29 mouse cellular contexts compared by ENCODE assay signal in genomic region chr6:122657630-122658029, GRCm38 (mm10). TPM values are rescaled to one million over a fixed set of nuclear protein-coding genes. Genes with fewer than 3 reads are reported as not detected.
DNase-seq lines count a peak whose midpoint lies in the region; ATAC-seq and TF ChIP-seq lines count a peak whose summit lies in the region.
"Had no signal": no experiment of that assay in that cellular context is flagged by ENCODE, and none has a peak within 500 bp of the region (broad histone marks: within the 10 kb centered on the region; RNA-seq: fewer than 3 reads in every experiment).

No protein-coding gene starts in this region.

- TF ChIP-seq POLR2A in kidney, adult 2 months (IDR thresholded peaks at IDR 0.05; ENCODE audit: low read depth, low read length): no peak
- TF ChIP-seq POLR2A in bone marrow macrophage, adult 2 months (IDR thresholded peaks at IDR 0.05; ENCODE audit: borderline replicate concordance, low read depth, low read length): no peak

- H3K9ac ChIP-seq in hindbrain, embryonic 13.5 days: no peak overlapping the region
- H3K9ac ChIP-seq: embryonic facial prominence, embryonic 15.5 days; heart, embryonic 12.5 days; hindbrain, embryonic 15.5 days had no signal

- 66% methylated on average over 5 of the region's 5 CpGs for WGBS in kidney, adult 2 months
- 83% methylated on average over 5 of the region's 5 CpGs for WGBS in hindbrain, embryonic 13.5 days

- H3K4me1 ChIP-seq in kidney, adult 2 months (ENCODE audit: control insufficient read depth, insufficient read depth, low read length): peaks cover 2% of the 10 kb centered on the region; the same call in 1 of the 2 replicates
- H3K4me1 ChIP-seq in bone marrow macrophage, adult 2 months (ENCODE audit: control insufficient read depth, insufficient read depth, low read length): peaks cover 58% of the 10 kb centered on the region
- 0 out of 2 replicates have a peak, but pooled peaks cover under 1% of the 10 kb centered on the region for H3K4me1 ChIP-seq in hindbrain, embryonic 13.5 days (replicated peaks)
- H3K4me1 ChIP-seq: embryonic facial prominence, embryonic 15.5 days; heart, embryonic 12.5 days; hindbrain, embryonic 15.5 days had no signal

- H3K27ac ChIP-seq in kidney, adult 2 months (ENCODE audit: insufficient read depth, low read depth, low read length): no peak overlapping the region
- peak overlapping the region; percentile 100 for H3K27ac ChIP-seq in bone marrow macrophage, adult 2 months (ENCODE audit: insufficient read depth, low read depth, low read length)
- H3K27ac ChIP-seq in hindbrain, embryonic 13.5 days: no peak overlapping the region
- H3K27ac ChIP-seq: embryonic facial prominence, embryonic 15.5 days; gastrocnemius, adult 2 months; hindbrain, embryonic 15.5 days; layer of hippocampus, adult 2 months; midbrain, embryonic 10.5 days had no signal

- H3K27me3 ChIP-seq in kidney, adult 2 months (replicated peaks; ENCODE audit: control insufficient read depth, insufficient read depth, low read length): no peaks in the 10 kb centered on the region
- peaks cover 13% of the 10 kb centered on the region; the same call in 1 of the 2 replicates for H3K27me3 ChIP-seq in hindbrain, embryonic 13.5 days

- ATAC-seq in megakaryocyte, adult 5-6 weeks (ENCODE audit: poor library complexity, severe bottlenecking): peak; percentile 31
- no peak for ATAC-seq in hindbrain, embryonic 13.5 days (ENCODE audit: low FRiP score)
- ATAC-seq: forebrain, embryonic 14.5 days; lung, postnatal 0 days had no signal

- TF ChIP-seq CTCF in kidney, adult 2 months (conservative IDR thresholded peaks at IDR 0.05; ENCODE audit: insufficient read depth, insufficient read length, low read depth, low read length): no peak
- no peak for TF ChIP-seq CTCF in bone marrow macrophage, adult 2 months (IDR thresholded peaks at IDR 0.05; ENCODE audit: low read depth, low read length)

- H3K4me2 ChIP-seq in hindbrain, embryonic 13.5 days: no peak overlapping the region
- H3K4me2 ChIP-seq: embryonic facial prominence, embryonic 15.5 days; heart, embryonic 12.5 days; hindbrain, embryonic 15.5 days had no signal

- H3K4me3 ChIP-seq in kidney, adult 2 months (ENCODE audit: insufficient read depth, low read depth, low read length): no peak overlapping the region
- H3K4me3 ChIP-seq in bone marrow macrophage, adult 2 months (ENCODE audit: insufficient read depth, low read length): no peak overlapping the region
- H3K4me3 ChIP-seq in hindbrain, embryonic 13.5 days: no peak overlapping the region
- H3K4me3 ChIP-seq: embryonic facial prominence, embryonic 15.5 days; gastrocnemius, adult 2 months; heart, embryonic 12.5 days; hindbrain, embryonic 15.5 days; layer of hippocampus, adult 2 months; midbrain, embryonic 10.5 days had no signal

- peak; percentile 41 for DNase-seq in kidney, adult 2 months
- no peak for DNase-seq in kidney, postnatal 36 days
- peak; percentile 19 for DNase-seq in A20 (ENCODE audit: low read depth, low spot score)
- no peak for DNase-seq in adrenal gland, adult 18-20 months (ENCODE audit: low spot score in 2 of 2)
- no peak for DNase-seq in layer of hippocampus, postnatal 25 days (ENCODE audit: extremely low spot score in 1 of 2, low spot score in 1 of 2)
- DNase-seq: adrenal gland, adult 8-10 months; cerebellum, adult 8-10 months; gastrocnemius, adult 2 months; heart, postnatal 10 days; kidney, adult 9 months; kidney, postnatal 14 days; thymus, postnatal 14 days had no signal

- no peaks in the 10 kb centered on the region for H3K9me3 ChIP-seq in hindbrain, embryonic 13.5 days
- H3K9me3 ChIP-seq: embryonic facial prominence, embryonic 15.5 days; heart, embryonic 12.5 days; hindbrain, embryonic 15.5 days; midbrain, embryonic 10.5 days had no signal

- no peaks in the 10 kb centered on the region for H3K36me3 ChIP-seq in kidney, adult 2 months (ENCODE audit: control insufficient read depth, insufficient read depth, low read length)
- H3K36me3 ChIP-seq in hindbrain, embryonic 13.5 days: no peaks in the 10 kb centered on the region
- H3K36me3 ChIP-seq: embryonic facial prominence, embryonic 15.5 days; heart, embryonic 12.5 days; hindbrain, embryonic 15.5 days; midbrain, embryonic 10.5 days had no signal

RNA-seq across cellular contexts. Expression of gene Dppa3, which starts 31.4 kb away (rescaled TPM):
- polyA plus RNA-seq in kidney, adult 2 months (2012; rRNA removed): not detected in 2 replicates
- 14.6 and 20.2 TPM in 2 replicates for polyA plus RNA-seq in bone marrow macrophage, adult 2 months (2012; ENCODE audit: insufficient read depth, insufficient read length, missing spikeins)
- not detected in 2 replicates for total RNA-seq in megakaryocyte, adult 5-6 weeks (2015)
- total RNA-seq in megakaryocyte, adult 5-6 weeks (2017): not detected in 2 replicates
- polyA plus RNA-seq in hindbrain, embryonic 13.5 days (2015; fragmentation: Nextera tagmentation; extraction: Ambion mirVana): not detected in 2 replicates
- total RNA-seq in adrenal gland, adult 18-20 months (2021): not detected
- not detected for total RNA-seq in layer of hippocampus, postnatal 25 days (2021)
- total RNA-seq: adrenal gland, adult 8-10 months; gastrocnemius, adult 2 months; heart, postnatal 10 days; layer of hippocampus, adult 2 months; left cerebral cortex, postnatal 25 days had no signal
- polyA plus RNA-seq: embryonic facial prominence, embryonic 15.5 days; forebrain, embryonic 14.5 days; frontal cortex, adult 2 months; gonadal fat pad, adult 2 months; heart, embryonic 12.5 days; hindbrain, embryonic 15.5 days; intestine, embryonic 14.5 days; liver, embryonic 16.5 days; lung, postnatal 0 days; midbrain, embryonic 10.5 days; neural tube, embryonic 11.5 days; stomach, embryonic 14.5 days had no signal

RNA-seq across cellular contexts. Expression of gene Gdf3, which starts 47.7 kb away (rescaled TPM):
- not detected in 2 replicates for polyA plus RNA-seq in kidney, adult 2 months (2012; rRNA removed)
- 30.2 and 32.0 TPM in 2 replicates for polyA plus RNA-seq in bone marrow macrophage, adult 2 months (2012; ENCODE audit: insufficient read depth, insufficient read length, missing spikeins)
- 0.62 and 1.7 TPM in 2 replicates for total RNA-seq in megakaryocyte, adult 5-6 weeks (2015)
- total RNA-seq in megakaryocyte, adult 5-6 weeks (2017): 0.40 TPM in 1 of 2 replicates, not detected in the other
- polyA plus RNA-seq in hindbrain, embryonic 13.5 days (2015; fragmentation: Nextera tagmentation; extraction: Ambion mirVana): 0.08 TPM in 1 of 2 replicates, not detected in the other
- total RNA-seq in adrenal gland, adult 18-20 months (2021): not detected
- not detected for total RNA-seq in layer of hippocampus, postnatal 25 days (2021)
- total RNA-seq: gastrocnemius, adult 2 months; heart, postnatal 10 days; layer of hippocampus, adult 2 months; left cerebral cortex, postnatal 25 days had no signal
- polyA plus RNA-seq: forebrain, embryonic 14.5 days; frontal cortex, adult 2 months; lung, postnatal 0 days; stomach, embryonic 14.5 days had no signal

RNA-seq across cellular contexts. Expression of gene Nanog, which starts 49.7 kb away (rescaled TPM):
- 0.06 TPM in 1 of 2 replicates, not detected in the other for polyA plus RNA-seq in kidney, adult 2 months (2012; rRNA removed)
- polyA plus RNA-seq in bone marrow macrophage, adult 2 months (2012; ENCODE audit: insufficient read depth, insufficient read length, missing spikeins): not detected in 2 replicates
- total RNA-seq in megakaryocyte, adult 5-6 weeks (2015): not detected in 2 replicates
- not detected in 2 replicates for total RNA-seq in megakaryocyte, adult 5-6 weeks (2017)
- 0.21 and 0.22 TPM in 2 replicates for polyA plus RNA-seq in hindbrain, embryonic 13.5 days (2015; fragmentation: Nextera tagmentation; extraction: Ambion mirVana)
- not detected for total RNA-seq in adrenal gland, adult 18-20 months (2021)
- not detected for total RNA-seq in layer of hippocampus, postnatal 25 days (2021)
- total RNA-seq: adrenal gland, adult 8-10 months; gastrocnemius, adult 2 months; heart, postnatal 10 days; layer of hippocampus, adult 2 months had no signal
- polyA plus RNA-seq: liver, embryonic 16.5 days; neural tube, embryonic 11.5 days had no signal

RNA-seq across cellular contexts. Expression of gene Apobec1, which starts 55.4 kb away (rescaled TPM):
- 11.3 and 15.2 TPM in 2 replicates for polyA plus RNA-seq in kidney, adult 2 months (2012; rRNA removed)
- polyA plus RNA-seq in bone marrow macrophage, adult 2 months (2012; ENCODE audit: insufficient read depth, insufficient read length, missing spikeins): 664 and 728 TPM in 2 replicates
- 112 and 151 TPM in 2 replicates for total RNA-seq in megakaryocyte, adult 5-6 weeks (2015)
- total RNA-seq in megakaryocyte, adult 5-6 weeks (2017): 78.0 and 87.4 TPM in 2 replicates
- polyA plus RNA-seq in hindbrain, embryonic 13.5 days (2015; fragmentation: Nextera tagmentation; extraction: Ambion mirVana): 1.5 and 2.5 TPM in 2 replicates
- 10 to 100 TPM in 1 of 2 experiments, 1 to 10 TPM in 1; 9.6 to 17.0 TPM for total RNA-seq in adrenal gland, adult 18-20 months (2021)
- 1 to 10 TPM; 1.7 to 2.9 TPM for total RNA-seq in layer of hippocampus, postnatal 25 days (2021)

Comparison
In these comparisons a context has a peak if more than half of its experiments do, and no peak if none do; other contexts are left out.
1. DNase-seq: peak in kidney, adult 2 months (single experiment) and A20 (single experiment); none in kidney, postnatal 36 days (0 of 2), adrenal gland, adult 18-20 months (0 of 2) and layer of hippocampus, postnatal 25 days (0 of 2).